Mouse (Mus musculus) lung, postnatal 0 days (tissue): ENCODE measurements around the gene Unc5c.

Experiments used
- CTCF ChIP-seq: IDR thresholded peaks from 2 replicates; pipeline ENCODE4 v1.5.1; 2016; ENCODE audit warnings: antibody characterized with exemption, mild to moderate bottlenecking
- EP300 ChIP-seq: IDR thresholded peaks from 2 replicates; pipeline ENCODE4 v1.6.1; 2016; ENCODE audit warnings: antibody characterized with exemption, mild to moderate bottlenecking, control low read depth

DNA sequence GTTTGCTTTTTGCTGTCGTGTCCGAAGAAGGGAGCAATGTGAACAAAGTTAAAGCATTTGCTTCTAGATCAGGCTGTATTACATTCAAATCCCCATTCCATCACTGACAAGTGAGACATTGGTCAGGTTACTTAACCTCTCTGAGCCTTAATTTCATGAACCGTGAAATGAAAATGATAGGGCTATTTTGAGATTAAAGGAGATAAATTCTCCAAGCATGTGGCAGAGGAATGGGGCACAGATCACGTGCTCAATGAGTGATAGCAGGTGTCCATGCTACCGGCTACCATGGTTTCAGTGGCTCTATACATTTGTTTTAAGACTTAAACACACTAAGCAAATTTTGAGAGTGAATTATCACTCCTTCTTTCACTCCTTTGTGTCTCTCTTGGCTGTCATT, 254.0 kb downstream of the Unc5c start:
- TF ChIP-seq CTCF (no peak), EP300 (no peak)
